In genomic region chr5:92905594-92906008, GRCm38 (mm10) we compare ENCODE assay signal across 9 mouse cellular contexts.
DNase-seq lines count a peak whose midpoint lies in the region; ATAC-seq and TF ChIP-seq lines count a peak whose summit lies in the region.
"Had no signal": no experiment of that assay in that cellular context is flagged by ENCODE, and none has a peak within 500 bp of the region (broad histone marks: within the 10 kb centered on the region; RNA-seq: fewer than 3 reads in every experiment).

No protein-coding gene starts in this region.

- peak; percentile 87 for ATAC-seq in Patski
- 0 out of 2 replicates have a peak, but pooled peaks have one; percentile 57 for ATAC-seq in limb, embryonic 15.5 days (ENCODE audit: insufficient number of reproducible peaks, low FRiP score, low TSS enrichment, low read depth)

- peaks cover 57% of the 10 kb centered on the region for H3K4me1 ChIP-seq in E14TG2a.4 (replicated peaks; ENCODE audit: low read depth, low read length)
- H3K4me1 ChIP-seq in limb, embryonic 15.5 days: peaks cover 11% of the 10 kb centered on the region
- H3K4me1 ChIP-seq in cerebellum, adult 2 months (ENCODE audit: control insufficient read depth, insufficient read depth, low read length): no peaks in the 10 kb centered on the region
- H3K4me1 ChIP-seq: liver, embryonic 15.5 days had no signal

- peak; percentile 56 for DNase-seq in Patski (ENCODE audit: low read depth, low spot score)
- peak; percentile 34 to 46 for DNase-seq in frontal cortex, postnatal 10 days (ENCODE audit: low spot score in 2 of 2)
- peak; percentile 92 for DNase-seq in retina, postnatal 1 day
- no peak for DNase-seq in cerebellum, adult 2 months
- DNase-seq in thymus, postnatal 25 days: no peak
- no peak for DNase-seq in spleen, postnatal 36 days (ENCODE audit: low spot score in 2 of 2)

- in situ Hi-C loops in Patski (cut with MboI; ENCODE audit: low pct_unique_long_range_greater_than_20kb): no loop called here

- POLR2A ChIA-PET in Patski (lab: Charles Lee): no interaction called here

- CTCF ChIA-PET in Patski (lab: Charles Lee): interaction anchor here (1.5 kb wide), 1 partner anchor 177 kb away, joined by 4 read pairs; no protein-coding TSS in a partner anchor

- peak overlapping the region; percentile 38 for H3K27ac ChIP-seq in limb, embryonic 15.5 days
- H3K27ac ChIP-seq in cerebellum, adult 2 months (ENCODE audit: insufficient read depth, low read length): no peak overlapping the region
- H3K27ac ChIP-seq: liver, embryonic 15.5 days had no signal

- H3K9ac ChIP-seq in limb, embryonic 15.5 days: no peak overlapping the region
- H3K9ac ChIP-seq: liver, embryonic 15.5 days had no signal

- TF ChIP-seq CTCF in E14TG2a.4 (conservative IDR thresholded peaks at IDR 0.05; ENCODE audit: low read length) (no peak), Patski (IDR thresholded peaks at IDR 0.05) (no peak)
- TF ChIP-seq CTCF in cerebellum, adult 2 months (IDR thresholded peaks at IDR 0.05; ENCODE audit: borderline replicate concordance, insufficient read depth, low read depth, low read length): no peak

- H3K36me3 ChIP-seq in E14TG2a.4 (ENCODE audit: insufficient read depth, low read length): no peaks in the 10 kb centered on the region; the same call in 1 of the 2 replicates
- H3K36me3 ChIP-seq in limb, embryonic 15.5 days: no peaks in the 10 kb centered on the region
- H3K36me3 ChIP-seq: liver, embryonic 15.5 days had no signal

- WGBS in limb, embryonic 15.5 days: 21% methylated on average over 8 of the region's 8 CpGs
- WGBS in cerebellum, adult 2 months: 40% methylated on average over 8 of the region's 8 CpGs

- H3K9me3 ChIP-seq in E14TG2a.4 (ENCODE audit: low read length): no peaks in the 10 kb centered on the region
- no peaks in the 10 kb centered on the region for H3K9me3 ChIP-seq in limb, embryonic 15.5 days
- H3K9me3 ChIP-seq: liver, embryonic 15.5 days had no signal

- H3K4me2 ChIP-seq in limb, embryonic 15.5 days: no peak overlapping the region
- H3K4me2 ChIP-seq: liver, embryonic 15.5 days had no signal

- no peak for TF ChIP-seq POLR2A in cerebellum, adult 2 months (IDR thresholded peaks at IDR 0.05; ENCODE audit: borderline replicate concordance, insufficient read depth, low read length)

- H3K27me3 ChIP-seq in E14TG2a.4 (ENCODE audit: insufficient read depth, low read length) (no peaks in the 10 kb centered on the region), Patski (no peaks in the 10 kb centered on the region)
- no peaks in the 10 kb centered on the region for H3K27me3 ChIP-seq in limb, embryonic 15.5 days
- H3K27me3 ChIP-seq in cerebellum, adult 2 months (ENCODE audit: control insufficient read depth, insufficient read depth, low read length): no peaks in the 10 kb centered on the region

- 0 out of 2 replicates have a peak overlapping the region, but pooled peaks have one; percentile 2 for H3K4me3 ChIP-seq in E14TG2a.4 (replicated peaks; ENCODE audit: low read length)
- no peak overlapping the region for H3K4me3 ChIP-seq in limb, embryonic 15.5 days
- no peak overlapping the region for H3K4me3 ChIP-seq in cerebellum, adult 2 months (replicated peaks; ENCODE audit: insufficient read depth, low read depth, low read length)
- H3K4me3 ChIP-seq: liver, embryonic 15.5 days had no signal

Comparison
In these comparisons a context has a peak if more than half of its experiments do, and no peak if none do; other contexts are left out.
1. DNase-seq: peak in Patski (single experiment), frontal cortex, postnatal 10 days (2 of 2) and retina, postnatal 1 day (single experiment); none in cerebellum, adult 2 months (0 of 2), thymus, postnatal 25 days (single experiment) and spleen, postnatal 36 days (0 of 2).